Mouse (Mus musculus) embryonic facial prominence, embryonic 15.5 days (tissue): ENCODE data around the gene Mtch1. TPM values are rescaled to one million over a fixed set of nuclear protein-coding genes. Genes with fewer than 3 reads are reported as not detected.
"Not testable (repeated sequence)": the region's sequence is repeated elsewhere in the genome, so short reads cannot be mapped to it uniquely, and the experiment has no call there.

Experiments used
- ATAC-seq: fragments of 200-750 bp; cut with Nextera tagmentation; 2 replicates; pipeline ENCODE4 v1.8.0; 2017; ENCODE audit warnings: low read depth, moderate TSS enrichment; ENCODE audit not compliant: insufficient number of reproducible peaks, low FRiP score, low TSS enrichment
- H3K27ac ChIP-seq: fragments of 300-500 bp; sonication (generic); replicated peaks from 2 replicates; pipeline ENCODE4 v1.5.1; 2015; ENCODE audit warnings: mild to moderate bottlenecking, inconsistent platforms
- H3K27me3 ChIP-seq: fragments of 300-500 bp; sonication (generic); 2 replicates; pipeline ENCODE4 v1.6.1; 2015; ENCODE audit warnings: inconsistent platforms
- H3K36me3 ChIP-seq: fragments of 300-500 bp; sonication (generic); 2 replicates; pipeline ENCODE4 v1.6.1; 2015; ENCODE audit warnings: mild to moderate bottlenecking, inconsistent platforms
- H3K4me1 ChIP-seq: fragments of 300-500 bp; sonication (generic); 2 replicates; pipeline ENCODE4 v1.6.1; 2015; ENCODE audit warnings: inconsistent platforms
- H3K4me2 ChIP-seq: fragments of 300-500 bp; sonication (generic); replicated peaks from 2 replicates; pipeline ENCODE4 v1.6.1; 2015; ENCODE audit warnings: mild to moderate bottlenecking, inconsistent platforms
- H3K4me3 ChIP-seq: fragments of 300-500 bp; sonication (generic); replicated peaks from 2 replicates; pipeline ENCODE4 v1.5.1; 2015; ENCODE audit warnings: mild to moderate bottlenecking, inconsistent platforms
- H3K9ac ChIP-seq: fragments of 300-500 bp; sonication (generic); 2 replicates; pipeline ENCODE4 v1.6.1; 2015; ENCODE audit warnings: inconsistent platforms
- H3K9me3 ChIP-seq: fragments of 300-500 bp; sonication (generic); replicated peaks from 2 replicates; pipeline ENCODE4 v1.6.1; 2016; ENCODE audit warnings: inconsistent platforms
- WGBS: fragments of 180-500 bp; shearing (Covaris S2); methylation state at CpG from one replicate; pipeline ENCODE4 v1.1.7; 2015; 5-methylcytosine and 5-hydroxymethylcytosine counted together
- polyA plus RNA-seq: library from polyadenylated mRNA; unstranded; fragments of >200 nt; fragmentation: Nextera tagmentation; extraction: Ambion mirVana; gene quantifications from 2 replicates; pipeline ENCODE4 v1.2.1, GENCODE M21; 2015

The Mtch1 gene
- polyA plus RNA-seq, result 337 and 355 TPM in 2 replicates

DNA sequence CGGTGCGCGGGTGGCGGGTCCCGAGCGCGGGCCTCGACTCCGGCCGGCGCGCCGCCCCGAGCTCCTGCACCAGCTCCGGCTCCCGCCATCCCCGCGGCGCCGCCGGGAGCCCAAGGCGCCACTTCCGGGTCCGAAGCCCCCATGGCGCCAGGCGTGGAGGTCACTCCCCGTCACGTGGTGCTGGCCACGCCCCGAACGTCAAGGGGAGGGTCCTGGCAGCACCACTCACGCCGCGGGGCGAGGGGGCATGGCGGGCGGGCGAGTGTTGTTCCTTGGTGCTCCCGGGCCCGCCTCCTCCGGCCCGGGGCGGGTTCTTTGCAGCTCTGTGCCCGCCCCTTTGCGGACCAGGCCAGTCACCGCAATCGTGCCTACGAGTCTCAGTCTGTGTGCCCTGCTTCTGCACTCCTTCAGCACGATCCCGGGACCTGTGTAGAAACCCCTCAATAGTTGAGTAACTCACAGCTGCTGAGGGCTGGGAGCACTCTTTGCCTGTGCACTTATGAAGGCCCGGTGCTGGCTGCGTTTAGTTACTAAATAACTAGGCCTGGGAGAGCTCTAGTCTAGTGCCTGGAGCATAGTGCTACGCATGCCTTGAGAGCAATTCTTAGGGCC, at the start of gene Mtch1:
Gene Mtch1, minus strand, starts transcription at position 290 of the 612 bp plus-strand sequence.
- Histone ChIP-seq H3K27ac (peak within 1 kb of the TSS; percentile 91), H3K9me3 (no peaks in the 10 kb centered on the region), H3K4me3 (peak within 1 kb of the TSS; percentile 92), H3K4me1 (peaks cover 34% of the 10 kb centered on the region), H3K27me3 (no peaks in the 10 kb centered on the region), H3K9ac (peak within 1 kb of the TSS; percentile 97), H3K4me2 (peak within 1 kb of the TSS; percentile 62), H3K36me3 (peaks cover 13% of the 10 kb centered on the region; the same call in 1 of the 2 replicates)
- ATAC-seq, result peak; percentile 96
- under 1% methylated on average over 50 of the region's 53 CpGs for WGBS

- Histone ChIP-seq H3K9me3 (no peaks in the 10 kb centered on the region), H3K27ac (no peak overlapping the region), H3K9ac (no peak overlapping the region), H3K4me3 (no peak overlapping the region), H3K36me3 (no peaks in the 10 kb centered on the region), H3K4me1 (peaks cover 33% of the 10 kb centered on the region), H3K4me2 (no peak overlapping the region; the same call in 1 of the 2 replicates), H3K27me3 (no peaks in the 10 kb centered on the region)
- 16% methylated on average over 6 of the region's 6 CpGs for WGBS
- 0 out of 2 replicates have a peak, but pooled peaks have one; percentile 16 for ATAC-seq
These were observed 49.1 kb upstream of the Mtch1 start for GRCm38 (mm10) chr17:29396821-29397242.

DNA sequence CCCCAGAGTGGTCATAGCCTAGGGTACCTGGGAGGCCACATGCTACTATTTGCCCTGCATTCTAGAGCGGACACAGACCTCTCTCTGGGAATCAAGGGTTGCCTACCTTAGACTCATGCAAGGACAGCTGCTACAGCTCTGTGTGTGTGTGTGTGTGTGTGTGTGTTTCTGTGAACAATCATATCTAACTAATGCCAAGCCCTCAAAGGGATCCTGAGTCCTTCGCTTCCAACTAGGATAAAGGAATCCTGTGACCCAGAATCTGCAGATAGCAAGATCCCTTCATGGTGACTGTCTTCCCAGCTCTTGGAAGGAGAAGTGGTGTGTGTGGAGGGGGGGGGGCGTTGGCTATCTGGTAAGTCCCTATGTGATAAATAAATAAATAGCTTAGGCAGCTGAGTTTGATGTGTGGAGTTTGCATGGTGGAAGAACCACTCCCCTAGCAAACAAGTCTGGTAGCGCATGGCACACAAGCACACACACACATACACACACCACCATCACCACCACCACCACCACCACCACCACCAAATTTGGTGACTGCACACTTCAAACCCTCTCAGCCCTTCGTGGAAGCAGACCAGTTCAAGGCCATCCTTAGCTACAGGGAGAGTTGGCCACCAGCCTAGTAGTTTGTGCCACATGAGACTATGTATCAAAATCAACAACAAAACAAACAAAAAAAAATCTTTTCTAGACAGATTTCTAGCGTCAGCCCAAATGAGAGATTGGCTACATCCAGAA, 48.5 kb upstream of the Mtch1 start:
- H3K36me3 ChIP-seq, result no peaks in the 10 kb centered on the region
- H3K27ac ChIP-seq, result no peak overlapping the region
- no peak overlapping the region for H3K4me3 ChIP-seq
- 58% methylated on average over 6 of the region's 6 CpGs for WGBS
- H3K4me1 ChIP-seq, result peaks cover 33% of the 10 kb centered on the region
- no peak for ATAC-seq
- no peak overlapping the region for H3K9ac ChIP-seq
- H3K9me3 ChIP-seq, result no peaks in the 10 kb centered on the region
- H3K27me3 ChIP-seq, result no peaks in the 10 kb centered on the region
- H3K4me2 ChIP-seq, result no peak overlapping the region

DNA sequence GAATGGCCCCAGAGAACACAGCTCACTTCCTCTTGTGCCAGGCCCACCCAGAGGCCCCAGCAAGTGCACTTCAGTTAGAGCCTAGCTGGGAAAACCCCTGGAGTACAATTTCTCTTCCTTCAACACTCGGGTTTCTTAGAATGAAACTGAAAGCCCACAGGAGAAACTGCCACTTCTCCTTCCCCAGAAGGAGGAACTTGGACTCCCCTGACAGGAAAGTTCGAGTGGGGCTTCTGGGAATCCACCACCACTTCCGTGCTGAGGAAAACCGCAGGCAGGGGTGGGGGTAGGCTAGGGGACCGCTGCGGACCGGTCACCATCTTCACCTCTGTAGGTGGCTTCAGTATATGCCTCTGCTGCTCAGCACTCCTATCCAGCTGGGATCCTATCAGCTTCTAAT, 47.6 kb upstream of the Mtch1 start:
- H3K36me3 ChIP-seq, result no peaks in the 10 kb centered on the region
- H3K4me3 ChIP-seq, result no peak overlapping the region
- H3K4me1 ChIP-seq, result peaks cover 33% of the 10 kb centered on the region
- no peak for ATAC-seq
- no peak overlapping the region for H3K9ac ChIP-seq
- WGBS, result 56% methylated on average over 7 of the region's 7 CpGs
- no peak overlapping the region for H3K4me2 ChIP-seq
- H3K27me3 ChIP-seq, result no peaks in the 10 kb centered on the region
- no peak overlapping the region for H3K27ac ChIP-seq
- no peaks in the 10 kb centered on the region for H3K9me3 ChIP-seq

DNA sequence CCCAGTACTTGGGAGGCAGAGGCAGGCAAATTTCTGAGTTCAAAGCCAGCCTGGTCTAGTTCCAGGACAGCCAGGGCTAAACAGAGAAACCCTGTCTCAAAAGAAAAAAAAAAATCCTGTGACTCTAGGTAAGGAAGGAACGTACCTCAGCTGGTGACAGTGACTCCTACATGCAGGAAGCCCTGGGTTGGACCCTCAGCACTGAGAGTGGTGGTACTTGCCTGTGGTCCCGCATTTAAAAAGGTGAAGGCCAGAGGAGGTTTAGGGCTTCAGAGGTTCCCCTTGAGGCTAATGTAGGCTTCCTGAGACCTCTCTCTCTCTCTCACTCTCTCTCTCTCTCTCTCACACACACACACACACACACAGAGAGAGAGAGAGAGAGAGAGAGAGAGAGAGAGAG, 47.0 kb upstream of the Mtch1 start:
- H3K27me3 ChIP-seq, H3K9ac ChIP-seq, H3K4me3 ChIP-seq, H3K4me2 ChIP-seq, ATAC-seq, H3K27ac ChIP-seq, H3K36me3 ChIP-seq, H3K9me3 ChIP-seq: not testable (repeated sequence)
- 81% methylated on average over 2 of the region's 2 CpGs for WGBS
- peaks cover 33% of the 10 kb centered on the region for H3K4me1 ChIP-seq

GRCm38 (mm10) chr17:29394106-29394760, 46.5 kb upstream of the Mtch1 start:
- Histone ChIP-seq H3K9me3 (no peaks in the 10 kb centered on the region), H3K4me2 (no peak overlapping the region), H3K4me3 (no peak overlapping the region), H3K36me3 (no peaks in the 10 kb centered on the region), H3K27me3 (no peaks in the 10 kb centered on the region), H3K9ac (no peak overlapping the region), H3K4me1 (peaks cover 33% of the 10 kb centered on the region), H3K27ac (peak overlapping the region; percentile 12; the same call in 1 of the 2 replicates)
- 26% methylated on average over 9 of the region's 9 CpGs for WGBS
- no peak for ATAC-seq

DNA sequence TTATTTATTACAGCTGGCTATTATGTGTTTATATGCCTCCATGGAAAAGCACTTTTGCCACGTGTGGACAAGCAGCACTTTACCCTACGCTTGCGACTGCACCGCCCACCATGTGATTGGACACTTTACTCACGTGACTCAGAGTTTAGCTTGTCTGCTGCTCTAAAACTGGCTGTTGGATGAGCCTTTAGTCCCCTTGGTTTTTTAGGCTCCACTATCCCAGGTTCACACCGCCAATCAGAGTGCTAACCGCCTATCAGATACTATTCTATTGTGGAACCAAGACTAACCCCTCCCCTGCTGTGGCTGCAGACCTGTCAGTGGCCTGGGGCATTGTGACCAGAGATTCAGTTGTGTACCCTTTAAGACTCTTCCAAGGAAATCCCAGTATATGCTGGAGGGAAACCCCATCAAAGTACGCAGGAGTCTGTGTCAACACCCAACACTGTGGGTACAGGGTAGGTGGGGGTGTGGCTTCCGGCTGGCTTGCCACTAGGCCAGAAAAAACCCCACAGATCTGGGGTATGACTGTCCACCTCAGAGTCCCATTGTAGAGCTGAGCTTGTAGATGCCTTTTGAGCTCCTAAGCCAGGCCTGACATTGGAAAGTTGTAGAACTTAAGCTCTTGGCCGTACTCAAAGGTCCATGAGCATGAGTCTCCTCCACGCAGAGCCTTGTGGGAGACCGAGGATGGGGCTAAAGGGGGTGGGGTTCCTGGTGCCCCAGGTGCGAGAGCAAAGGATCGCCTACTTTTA, 45.8 kb upstream of the Mtch1 start:
- ATAC-seq, result no peak
- Histone ChIP-seq H3K4me3 (no peak overlapping the region), H3K27ac (no peak overlapping the region), H3K27me3 (no peaks in the 10 kb centered on the region), H3K4me1 (peaks cover 37% of the 10 kb centered on the region), H3K9ac (no peak overlapping the region), H3K9me3 (no peaks in the 10 kb centered on the region), H3K4me2 (no peak overlapping the region), H3K36me3 (no peaks in the 10 kb centered on the region)
- 56% methylated on average over 14 of the region's 14 CpGs for WGBS

DNA sequence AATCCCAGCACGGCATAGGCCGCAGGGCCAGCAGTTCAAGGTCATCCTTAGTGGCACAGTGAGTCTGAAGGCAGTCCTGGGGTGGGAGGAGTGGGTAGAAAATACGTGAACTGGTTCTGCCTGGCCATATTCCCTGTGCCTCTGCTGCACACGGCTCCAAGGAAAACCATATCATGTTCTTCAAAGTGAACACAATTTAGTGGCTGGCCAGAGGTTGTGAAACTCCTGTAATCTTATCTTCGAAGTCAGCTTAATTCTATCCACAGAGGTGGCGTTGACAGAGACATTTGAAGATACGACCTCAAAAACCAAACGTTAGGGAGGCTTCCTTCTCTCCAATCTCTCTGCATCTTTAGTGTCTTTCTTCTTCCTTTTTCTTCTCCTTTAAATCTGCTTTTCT, 43.5 kb upstream of the Mtch1 start:
- H3K4me3 ChIP-seq, result no peak overlapping the region
- 67% methylated on average over 8 of the region's 8 CpGs for WGBS
- no peaks in the 10 kb centered on the region for H3K36me3 ChIP-seq
- no peak overlapping the region for H3K9ac ChIP-seq
- H3K9me3 ChIP-seq, result no peaks in the 10 kb centered on the region
- no peak for ATAC-seq
- no peak overlapping the region for H3K27ac ChIP-seq
- peaks cover 18% of the 10 kb centered on the region for H3K4me1 ChIP-seq
- H3K4me2 ChIP-seq, result no peak overlapping the region
- no peaks in the 10 kb centered on the region for H3K27me3 ChIP-seq

DNA sequence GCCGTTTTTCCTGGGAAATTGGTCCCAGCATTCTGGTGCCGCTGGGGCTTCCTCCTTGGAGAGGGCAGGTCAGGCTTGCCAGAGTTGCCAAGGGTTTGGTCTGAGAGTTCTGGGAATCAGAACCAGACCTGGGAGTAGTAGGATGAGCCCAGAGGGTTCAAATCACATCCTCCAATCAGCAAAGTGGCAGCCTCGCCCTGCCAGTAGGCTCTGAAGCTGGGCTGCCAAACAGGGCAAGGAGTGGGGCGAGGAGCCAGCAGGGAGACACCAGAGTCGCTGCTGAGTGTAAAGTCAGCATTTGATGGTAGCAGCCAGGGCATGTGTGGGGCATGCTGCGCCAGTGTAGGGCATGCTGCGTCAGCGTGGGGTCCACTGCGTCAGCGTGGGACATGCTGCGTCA, 41.2 kb upstream of the Mtch1 start:
- Histone ChIP-seq H3K36me3 (no peaks in the 10 kb centered on the region), H3K4me2 (no peak overlapping the region), H3K9me3 (no peaks in the 10 kb centered on the region), H3K4me3 (no peak overlapping the region), H3K27me3 (no peaks in the 10 kb centered on the region), H3K9ac (no peak overlapping the region), H3K4me1 (peaks cover 13% of the 10 kb centered on the region), H3K27ac (no peak overlapping the region)
- WGBS, result 65% methylated on average over 11 of the region's 11 CpGs
- no peak for ATAC-seq

GRCm38 (mm10) chr17:29385746-29386145, 38.0 kb upstream of the Mtch1 start:
- no peak for ATAC-seq
- H3K4me3 ChIP-seq, result no peak overlapping the region
- no peak overlapping the region for H3K27ac ChIP-seq
- no peaks in the 10 kb centered on the region for H3K36me3 ChIP-seq
- whole genome bisulfite sequencing, result 51% methylated on average over 6 of the region's 6 CpGs
- H3K27me3 ChIP-seq, result no peaks in the 10 kb centered on the region
- no peak overlapping the region for H3K9ac ChIP-seq
- H3K9me3 ChIP-seq, result no peaks in the 10 kb centered on the region
- no peak overlapping the region for H3K4me2 ChIP-seq
- peaks cover 7% of the 10 kb centered on the region; the same call in 1 of the 2 replicates for H3K4me1 ChIP-seq
